Mouse (Mus musculus) E14TG2a.4 (cell line): Measurements from ENCODE around the gene Crb1.
"Not testable (repeated sequence)": the region's sequence is repeated elsewhere in the genome, so short reads cannot be mapped to it uniquely, and the experiment has no call there.

Source experiments
- H3K27me3 ChIP-seq: 2 replicates; pipeline ENCODE4 v1.6.1; 2014; ENCODE audit warnings: low read length, control low read depth; ENCODE audit not compliant: insufficient read depth
- H3K36me3 ChIP-seq: 2 replicates; pipeline ENCODE4 v1.6.1; 2014; ENCODE audit warnings: low read length, control low read depth; ENCODE audit not compliant: insufficient read depth
- H3K4me1 ChIP-seq: replicated peaks from 2 replicates; pipeline ENCODE4 v1.6.1; 2014; ENCODE audit warnings: low read depth, low read length, control low read depth
- H3K4me3 ChIP-seq: replicated peaks from 2 replicates; pipeline ENCODE4 v1.5.1; 2014; ENCODE audit warnings: mild to moderate bottlenecking, low read length
- H3K9me3 ChIP-seq: 2 replicates; pipeline ENCODE4 v1.6.1; 2014; ENCODE audit warnings: low read length, control low read depth
- CTCF ChIP-seq: conservative IDR thresholded peaks from 2 replicates; pipeline ENCODE4 v1.5.1; 2014; ENCODE audit warnings: low read length
- NANOG ChIP-seq: IDR thresholded peaks from 2 replicates; pipeline ENCODE4 v1.6.1; 2014; ENCODE audit warnings: borderline replicate concordance, low read length, mixed read lengths
- POU5F1 ChIP-seq: IDR thresholded peaks from 2 replicates; pipeline ENCODE4 v1.6.1; 2014; ENCODE audit warnings: low read length, borderline replicate concordance

Gene Crb1

GRCm38 (mm10) chr1:139376638-139377286, at the start of gene Crb1:
Gene Crb1, minus strand, starts transcription at chr1:139377100.
- Histone ChIP-seq H3K36me3 (no peaks in the 10 kb centered on the region), H3K4me1 (peaks cover 14% of the 10 kb centered on the region), H3K4me3 (no peak within 1 kb of the TSS), H3K27me3 (no peaks in the 10 kb centered on the region), H3K9me3 (no peaks in the 10 kb centered on the region)
- TF ChIP-seq NANOG = no peak
- no peak for TF ChIP-seq POU5F1
- no peak for TF ChIP-seq CTCF

DNA sequence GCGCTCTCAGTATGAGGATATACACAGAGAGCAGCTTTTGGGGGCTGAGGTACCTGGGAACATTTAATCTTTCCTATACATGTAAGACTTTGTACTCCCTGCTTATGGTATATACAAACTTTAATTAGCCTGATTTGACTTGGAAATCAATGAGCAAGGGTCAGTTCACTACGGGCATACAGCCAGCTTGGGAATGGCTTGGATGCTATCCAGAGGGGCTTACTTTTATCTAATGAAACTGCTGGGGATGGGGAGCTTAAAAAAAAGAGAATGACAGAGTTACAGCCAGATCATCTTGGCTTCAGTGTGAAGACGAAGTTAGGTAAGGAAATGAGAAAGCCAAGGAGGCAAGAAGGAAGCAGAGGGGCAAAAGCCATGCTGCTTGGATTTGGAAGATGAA, 48.1 kb upstream of the Crb1 start:
- Histone ChIP-seq H3K27me3 (no peaks in the 10 kb centered on the region; the same call in 1 of the 2 replicates), H3K9me3 (no peaks in the 10 kb centered on the region), H3K36me3 (peaks cover 41% of the 10 kb centered on the region), H3K4me3 (no peak overlapping the region), H3K4me1 (peaks cover 50% of the 10 kb centered on the region)
- TF ChIP-seq CTCF (no peak), POU5F1 (no peak), NANOG (no peak)

DNA sequence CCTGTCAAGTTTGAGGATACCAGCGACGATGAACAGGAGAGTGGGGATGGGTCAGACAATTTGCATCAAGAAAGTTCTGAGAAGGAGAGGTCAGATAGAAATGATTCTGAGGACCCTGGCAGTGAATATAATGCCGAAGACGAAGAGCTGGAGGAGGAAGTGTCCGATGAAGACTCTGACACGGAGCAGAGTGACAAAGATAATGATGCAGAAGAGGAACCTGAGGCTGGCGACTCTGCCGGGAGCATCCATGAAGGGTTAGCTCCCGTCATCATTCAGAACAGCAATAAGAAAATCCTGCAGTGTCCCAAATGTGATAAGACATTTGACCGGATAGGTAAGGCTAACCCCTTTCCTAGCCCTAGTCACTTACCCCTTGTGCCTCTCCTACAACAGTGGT, 47.0 kb upstream of the Crb1 start:
- Histone ChIP-seq H3K36me3 (peaks cover 31% of the 10 kb centered on the region), H3K9me3 (no peaks in the 10 kb centered on the region), H3K4me3 (0 out of 2 replicates have a peak overlapping the region, but pooled peaks have one; percentile 37), H3K4me1 (peaks cover 48% of the 10 kb centered on the region), H3K27me3 (no peaks in the 10 kb centered on the region; the same call in 1 of the 2 replicates)
- TF ChIP-seq CTCF (no peak), POU5F1 (no peak), NANOG (no peak)

GRCm38 (mm10) chr1:139422941-139423340, 46.0 kb upstream of the Crb1 start:
- peaks cover 30% of the 10 kb centered on the region for H3K36me3 ChIP-seq
- H3K4me1 ChIP-seq = peaks cover 48% of the 10 kb centered on the region
- no peaks in the 10 kb centered on the region; the same call in 1 of the 2 replicates for H3K27me3 ChIP-seq
- peak overlapping the region; percentile 94 for H3K4me3 ChIP-seq
- H3K9me3 ChIP-seq = no peaks in the 10 kb centered on the region
- no peak for TF ChIP-seq CTCF
- TF ChIP-seq NANOG = no peak
- TF ChIP-seq POU5F1 = no peak

DNA sequence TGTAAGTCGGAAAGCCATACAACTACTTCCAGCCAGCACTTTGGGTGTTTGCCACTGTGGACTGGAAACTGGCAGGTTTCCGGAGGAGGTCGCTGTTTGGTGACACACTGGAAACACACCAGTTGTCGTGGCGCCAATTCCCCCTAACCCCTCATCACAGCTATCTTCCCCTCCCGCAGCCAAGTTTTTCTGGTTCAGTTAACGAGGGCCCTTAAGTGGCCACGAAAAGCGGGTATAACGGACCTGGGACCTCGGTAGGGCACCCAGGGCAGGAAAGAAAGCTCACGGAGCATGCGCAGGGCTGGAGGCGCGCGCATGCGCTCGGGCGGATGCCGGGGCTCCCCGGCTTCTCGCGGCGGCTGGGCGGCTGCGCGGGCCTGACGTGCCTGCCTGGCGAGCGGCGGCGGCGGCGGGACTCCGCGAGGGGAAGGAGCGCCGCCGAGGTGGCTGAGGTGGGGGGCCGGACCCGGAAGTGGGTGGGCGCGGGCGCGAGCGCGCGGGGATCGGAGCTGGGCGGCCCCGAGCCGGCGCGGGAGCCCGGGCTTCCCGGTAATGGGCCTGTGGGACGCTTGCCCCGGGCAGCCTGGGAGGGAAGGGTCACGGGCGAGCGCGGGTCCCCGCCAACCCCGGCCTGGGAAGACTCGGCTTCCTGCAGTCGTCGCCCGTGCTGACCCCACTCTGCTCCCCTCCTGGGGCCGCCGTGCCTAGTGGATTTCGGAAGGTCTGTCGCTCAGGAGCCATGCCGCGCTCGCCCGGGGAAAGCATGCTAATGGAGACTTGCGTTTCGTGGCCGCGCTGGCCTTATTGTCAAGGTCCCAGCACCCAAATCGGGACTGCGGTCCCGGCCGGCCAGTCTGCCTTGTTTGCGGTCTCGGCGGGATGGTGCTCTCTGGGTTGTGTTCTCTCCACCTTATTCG, 45.2 kb upstream of the Crb1 start, which contains the start of gene Zbtb41:
Gene Zbtb41 (plus strand): TSS at position 414 of the 917 bp plus-strand sequence.
- Histone ChIP-seq H3K4me1 (peaks cover 47% of the 10 kb centered on the region), H3K4me3 (peak within 1 kb of the TSS; percentile 94), H3K27me3 (no peaks in the 10 kb centered on the region; the same call in 1 of the 2 replicates), H3K36me3 (peaks cover 28% of the 10 kb centered on the region), H3K9me3 (no peaks in the 10 kb centered on the region)
- no peak for TF ChIP-seq NANOG
- peak; percentile 34 for TF ChIP-seq CTCF

DNA sequence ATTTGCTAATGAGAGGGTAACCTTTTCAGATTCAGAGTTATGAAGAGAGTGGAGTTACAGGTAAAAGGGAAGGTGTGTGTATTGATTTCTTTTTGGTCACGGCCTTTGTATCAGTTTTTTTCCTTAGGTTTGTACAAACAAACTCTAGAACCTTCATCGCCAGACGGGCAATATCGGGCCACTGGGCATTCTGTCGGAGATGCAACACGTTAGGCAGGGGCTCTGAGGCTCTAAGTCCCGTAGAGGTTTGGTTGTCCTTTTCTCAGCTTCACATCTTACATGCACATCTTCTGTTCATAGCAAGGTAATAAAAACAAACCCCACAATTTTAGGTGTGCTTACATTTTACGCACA, 44.6 kb upstream of the Crb1 start:
- Histone ChIP-seq H3K4me3 (peak overlapping the region; percentile 94), H3K4me1 (peaks cover 42% of the 10 kb centered on the region), H3K9me3 (no peaks in the 10 kb centered on the region), H3K27me3 (no peaks in the 10 kb centered on the region; the same call in 1 of the 2 replicates), H3K36me3 (peaks cover 25% of the 10 kb centered on the region)
- TF ChIP-seq POU5F1 (no peak), CTCF (no peak)

- peaks cover 40% of the 10 kb centered on the region for H3K9me3 ChIP-seq
- no peak for TF ChIP-seq CTCF
- no peak for TF ChIP-seq POU5F1
- no peak for TF ChIP-seq NANOG
- no peak overlapping the region for H3K4me3 ChIP-seq
These were observed 36.6 kb upstream of the Crb1 start for GRCm38 (mm10) chr1:139413465-139413864.

DNA sequence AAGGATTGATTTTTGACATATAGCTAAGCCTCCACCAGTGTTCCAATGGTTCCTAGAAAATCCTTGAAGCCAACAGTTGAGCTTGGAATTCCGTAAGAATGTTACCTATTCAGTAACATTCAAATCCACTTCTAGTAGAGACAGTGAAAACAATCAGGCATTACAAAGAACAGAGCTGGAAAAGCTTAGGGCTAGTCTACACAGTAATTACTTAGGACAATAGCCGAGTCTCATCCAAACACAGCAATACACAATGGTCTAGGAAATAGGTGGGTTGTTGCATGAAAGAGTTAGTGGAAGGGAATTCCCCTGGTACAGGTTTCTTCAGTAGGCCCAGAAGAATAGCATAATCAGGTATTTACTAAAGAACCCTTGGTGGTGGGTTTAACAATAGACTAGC, 35.5 kb upstream of the Crb1 start:
- not testable (repeated sequence) for H3K4me1 ChIP-seq, H3K36me3 ChIP-seq, H3K27me3 ChIP-seq, H3K4me3 ChIP-seq
- peak; percentile 96 for TF ChIP-seq NANOG
- peaks cover 40% of the 10 kb centered on the region for H3K9me3 ChIP-seq

More at GRCm38 (mm10) chr1:139413465-139413864, 36.6 kb upstream of the Crb1 start:
- Histone ChIP-seq H3K4me1 (peaks cover 5% of the 10 kb centered on the region), H3K36me3 (no peaks in the 10 kb centered on the region), H3K27me3 (0 out of 2 replicates have a peak, but pooled peaks cover 3% of the 10 kb centered on the region)
